Mouse (Mus musculus) myocyte (in vitro differentiated cells): ENCODE data around the gene Prkn.

ENCODE experiments used
- MAX ChIP-seq: IDR thresholded peaks from one replicate; pipeline ENCODE4 v1.6.1; 2011; ENCODE audit warnings: low read depth, mild to moderate bottlenecking, control low read depth
- MYOG ChIP-seq, 3 experiments: IDR thresholded peaks; one replicate each; pipeline ENCODE4 v1.6.1; 2011; ENCODE audit warnings: control low read depth in 2 of 3, low read depth in 2 of 3, mild to moderate bottlenecking in 2 of 3; ENCODE audit not compliant: insufficient read length in 2 of 3, control insufficient read depth in 1 of 3, insufficient read depth in 1 of 3
- POLR2A ChIP-seq: IDR thresholded peaks from one replicate; pipeline ENCODE4 v1.6.1; 2011; ENCODE audit warnings: low read depth, mild to moderate bottlenecking, control low read depth, moderate library complexity; ENCODE audit not compliant: insufficient read length
- POLR2AphosphoS2 ChIP-seq: IDR thresholded peaks from one replicate; pipeline ENCODE4 v1.6.1; 2011; ENCODE audit warnings: low read depth, control low read depth; ENCODE audit not compliant: insufficient read length
- TCF12 ChIP-seq: IDR thresholded peaks from one replicate; pipeline ENCODE4 v1.6.1; 2011; ENCODE audit warnings: mild to moderate bottlenecking, control low read depth; ENCODE audit not compliant: poor library complexity, insufficient read depth, severe bottlenecking
- TCF3 ChIP-seq: IDR thresholded peaks from one replicate; pipeline ENCODE4 v1.6.1; 2011; ENCODE audit warnings: low read depth, control low read depth; ENCODE audit not compliant: insufficient read length
- USF1 ChIP-seq: IDR thresholded peaks from one replicate; pipeline ENCODE4 v1.6.1; 2011; ENCODE audit warnings: low read depth, mild to moderate bottlenecking, control low read depth, moderate library complexity

DNA sequence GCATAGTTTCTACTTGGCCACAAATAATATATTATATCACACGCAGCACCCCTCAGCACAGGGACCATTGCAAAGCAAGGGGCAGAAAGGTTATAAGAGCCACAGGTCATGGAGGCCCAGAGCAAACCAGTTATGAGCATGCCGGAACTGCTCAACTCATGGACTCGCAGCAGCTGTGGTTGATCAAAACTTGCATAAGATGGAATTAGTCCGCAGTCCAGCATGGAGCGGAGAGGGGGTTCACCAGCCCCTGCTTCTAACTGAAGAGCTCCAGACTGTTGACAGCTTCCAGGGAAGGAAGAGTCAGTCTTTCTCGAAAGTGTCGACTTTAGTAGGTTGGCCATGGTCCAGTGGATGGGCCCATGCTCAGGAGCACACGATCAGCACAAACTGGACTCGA, 1083.8 kb downstream of the Prkn start:
- no peak for TF ChIP-seq USF1
- no peak for TF ChIP-seq POLR2A
- no peak for TF ChIP-seq MAX
- TF ChIP-seq POLR2AphosphoS2: no peak
- TF ChIP-seq TCF3: no peak
- TF ChIP-seq MYOG (IDR thresholded peaks at IDR 0.05; ENCODE audit: control insufficient read depth in 1 of 3, insufficient read depth in 1 of 3, insufficient read length in 2 of 3, low read depth in 2 of 3): no peak
- TF ChIP-seq TCF12: no peak
